Mouse (Mus musculus): ENCODE measurements around the gene Cenpw.

- TF ChIP-seq POLR2A (IDR thresholded peaks at IDR 0.05; ENCODE audit: low read depth, low read length) = no peak
- no peak for TF ChIP-seq CTCF (conservative IDR thresholded peaks at IDR 0.05; ENCODE audit: insufficient read depth, insufficient read length, low read depth, low read length)
Observed at GRCm38 (mm10) chr10:30199916-30200826, at the start of gene Cenpw.
